Mouse (Mus musculus) spleen, adult 2 months (tissue): ENCODE data around the gene Mapk12.

Experiments
- CTCF ChIP-seq: fragments of 200-500 bp; IDR thresholded peaks from 2 replicates; pipeline ENCODE4 v1.5.1; 2011; ENCODE audit warnings: mild to moderate bottlenecking, inconsistent platforms; ENCODE audit not compliant: insufficient read depth, insufficient read length, insufficient replicate concordance; ENCODE audit errors: extremely low read depth
- POLR2A ChIP-seq: fragments of 200-500 bp; IDR thresholded peaks from 2 replicates; pipeline ENCODE4 v1.6.1; 2011; ENCODE audit warnings: low read depth, low read length, inconsistent platforms

DNA sequence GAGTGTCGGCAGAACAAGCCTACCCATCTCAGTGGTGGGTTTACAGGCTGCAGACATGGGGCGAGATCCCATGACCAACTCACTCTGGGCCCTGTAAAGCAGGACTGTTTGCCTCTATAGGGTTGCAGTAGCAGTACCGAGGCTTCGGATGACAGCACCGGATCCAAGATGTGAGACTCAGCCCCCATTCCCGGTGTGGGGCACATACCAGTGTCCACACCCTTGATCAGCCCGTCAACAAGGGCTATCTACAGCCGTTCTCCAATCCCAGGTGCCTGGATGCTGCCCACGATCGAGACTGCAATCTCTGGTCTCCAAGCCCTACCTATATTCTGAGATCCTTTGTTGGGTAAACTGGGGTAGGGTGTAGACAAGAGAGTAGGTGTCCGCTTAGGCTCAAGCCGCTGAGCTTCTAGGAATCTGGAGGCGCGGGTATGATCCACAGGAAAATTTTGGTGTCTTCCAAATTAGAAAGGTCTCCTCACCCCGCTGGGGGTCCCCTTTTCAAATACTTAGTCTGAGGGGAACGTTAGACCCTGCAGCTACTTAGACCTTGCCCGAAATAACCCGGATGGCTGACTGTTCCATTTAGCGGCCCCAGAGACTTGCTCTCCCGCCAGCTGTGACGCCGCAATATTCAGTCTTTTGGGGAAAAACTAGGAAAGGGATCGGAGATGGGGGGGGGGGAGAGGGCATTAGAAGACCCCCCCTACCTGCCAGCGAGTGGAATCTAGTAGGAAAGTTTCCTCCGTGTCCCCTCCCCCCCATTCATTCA, 8.2 kb upstream of the Mapk12 start:
- TF ChIP-seq CTCF (no peak), POLR2A (no peak)
